Mouse (Mus musculus) common myeloid progenitor, adult 5-6 weeks (primary cell): ENCODE results near the gene Sdsl. TPM values are rescaled to one million over a fixed set of nuclear protein-coding genes. Genes with fewer than 3 reads are reported as not detected.

Experiments
- ATAC-seq: replicated peaks from 2 replicates; pipeline ENCODE4 v1.8.0; 2016; ENCODE audit warnings: low read depth, mild to moderate bottlenecking, moderate TSS enrichment, inconsistent platforms; ENCODE audit not compliant: poor library complexity, severe bottlenecking
- total RNA-seq: library from RNA; stranded (forward); fragments of 200-1000, 187-1606 nt; gene quantifications from 2 replicates; pipeline ENCODE4 v1.2.3, GENCODE M21; 2017

The Sdsl gene
- total RNA-seq, 1 experiment from 2014 or later, result 27.1 TPM

DNA sequence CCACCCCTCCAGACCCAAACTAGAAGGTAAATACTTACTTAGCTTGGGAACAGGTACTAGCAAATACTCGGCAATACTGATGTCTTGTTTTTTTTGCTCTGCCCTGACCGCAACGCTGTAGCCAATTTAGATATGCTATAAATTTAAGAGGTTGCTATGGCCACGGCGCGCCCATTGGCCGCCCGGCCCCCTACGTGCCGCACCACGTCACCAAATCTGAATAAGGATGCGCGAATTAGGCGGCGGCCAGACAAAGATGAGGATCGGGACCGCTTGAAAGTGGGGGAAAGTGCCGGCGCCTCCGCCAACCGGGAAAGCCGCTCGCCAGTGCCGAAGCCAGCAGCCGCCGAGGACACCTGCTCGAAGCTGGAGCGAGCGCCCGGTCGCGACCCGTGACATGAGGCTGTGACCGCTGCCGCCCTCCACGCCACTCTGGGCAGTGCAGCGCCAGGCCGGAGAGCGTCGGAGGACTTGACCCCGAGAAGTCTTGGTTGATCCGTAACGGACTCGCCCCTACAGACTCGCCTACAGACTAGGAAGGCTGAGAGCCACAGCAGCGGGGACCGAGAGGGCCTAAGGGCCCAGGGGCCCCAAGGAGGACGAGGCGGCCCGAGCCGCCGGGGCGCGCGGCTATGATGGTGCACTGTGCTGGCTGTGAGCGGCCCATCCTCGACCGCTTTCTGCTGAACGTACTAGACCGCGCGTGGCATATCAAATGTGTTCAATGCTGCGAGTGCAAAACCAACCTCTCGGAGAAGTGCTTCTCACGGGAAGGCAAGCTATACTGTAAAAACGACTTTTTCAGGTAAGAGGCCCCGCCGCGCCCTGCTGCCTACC, 40.7 kb downstream of the Sdsl start, which contains the start of gene Lhx5:
Gene Lhx5 (plus strand): TSS at position 51 of the 837 bp plus-strand sequence.
- 0 out of 2 replicates have a peak, but pooled peaks have one; percentile 24 for ATAC-seq

DNA sequence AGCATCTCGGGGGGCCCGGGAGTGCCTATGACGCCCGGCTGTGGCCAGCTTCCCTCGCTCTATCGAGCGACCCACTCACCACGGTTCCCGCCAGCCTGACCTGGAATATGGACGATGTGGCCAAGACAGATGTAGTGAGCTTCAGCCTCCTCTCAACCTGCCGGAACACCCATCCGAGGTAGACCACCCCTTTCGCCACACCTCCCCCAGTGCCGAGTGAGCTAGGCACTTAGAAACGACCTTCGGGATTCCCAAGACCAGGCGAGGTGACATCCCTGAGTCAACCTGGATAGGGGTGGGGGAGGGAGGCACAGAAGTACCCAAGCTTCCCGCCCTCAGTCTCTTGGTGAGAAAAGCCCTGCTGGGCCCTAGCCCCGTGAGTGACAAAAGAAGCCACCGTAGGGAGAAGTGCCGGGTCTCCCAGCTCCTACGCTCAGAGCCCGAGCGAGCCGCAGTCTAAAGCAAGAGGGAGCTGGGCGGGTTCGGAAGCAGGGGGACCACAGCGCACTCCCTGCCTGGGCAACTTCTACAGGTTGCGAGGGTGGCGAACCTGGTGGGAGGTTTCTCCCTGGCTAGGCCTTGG, 41.5 kb downstream of the Sdsl start:
- no peak for ATAC-seq

DNA sequence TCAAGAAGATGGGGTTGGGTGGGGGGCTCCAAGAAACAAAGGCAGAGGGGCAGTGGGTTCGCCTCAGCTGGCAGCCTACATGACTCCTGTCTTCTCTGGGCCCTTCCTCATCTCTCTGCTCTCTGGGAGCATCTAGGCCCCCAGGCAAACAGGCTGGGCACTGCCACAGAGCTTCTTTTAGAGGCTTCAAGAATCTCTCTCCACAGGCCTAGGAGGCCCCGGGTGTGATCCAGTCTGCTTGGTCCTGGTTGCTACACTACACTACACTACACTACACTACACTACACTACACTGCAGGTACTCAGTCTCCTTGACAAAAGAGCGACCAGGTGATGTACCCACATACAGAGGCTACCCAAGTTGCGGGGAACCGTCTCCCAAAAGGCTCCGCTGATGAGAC, 42.9 kb downstream of the Sdsl start:
- ATAC-seq, result no peak

DNA sequence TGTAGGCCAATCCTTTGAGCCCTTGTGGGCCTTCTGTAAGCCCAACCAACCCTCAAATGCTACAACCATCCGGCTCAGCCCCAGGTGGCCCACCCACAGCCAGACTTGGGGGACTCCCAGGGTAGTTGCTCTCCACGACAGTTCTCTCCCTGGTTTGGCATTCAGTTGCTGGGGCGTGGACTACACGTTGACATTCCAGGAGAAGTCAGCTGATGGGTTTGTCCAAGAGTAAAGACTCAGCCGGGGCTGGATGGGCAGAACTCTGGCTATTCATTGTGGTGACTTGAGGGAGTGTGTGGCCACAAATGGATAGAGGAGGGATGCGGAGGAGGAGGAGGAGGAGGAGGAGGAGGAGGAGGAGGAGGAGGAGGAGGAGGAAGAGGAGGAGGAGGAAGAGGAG, 43.6 kb downstream of the Sdsl start:
- ATAC-seq, result no peak

DNA sequence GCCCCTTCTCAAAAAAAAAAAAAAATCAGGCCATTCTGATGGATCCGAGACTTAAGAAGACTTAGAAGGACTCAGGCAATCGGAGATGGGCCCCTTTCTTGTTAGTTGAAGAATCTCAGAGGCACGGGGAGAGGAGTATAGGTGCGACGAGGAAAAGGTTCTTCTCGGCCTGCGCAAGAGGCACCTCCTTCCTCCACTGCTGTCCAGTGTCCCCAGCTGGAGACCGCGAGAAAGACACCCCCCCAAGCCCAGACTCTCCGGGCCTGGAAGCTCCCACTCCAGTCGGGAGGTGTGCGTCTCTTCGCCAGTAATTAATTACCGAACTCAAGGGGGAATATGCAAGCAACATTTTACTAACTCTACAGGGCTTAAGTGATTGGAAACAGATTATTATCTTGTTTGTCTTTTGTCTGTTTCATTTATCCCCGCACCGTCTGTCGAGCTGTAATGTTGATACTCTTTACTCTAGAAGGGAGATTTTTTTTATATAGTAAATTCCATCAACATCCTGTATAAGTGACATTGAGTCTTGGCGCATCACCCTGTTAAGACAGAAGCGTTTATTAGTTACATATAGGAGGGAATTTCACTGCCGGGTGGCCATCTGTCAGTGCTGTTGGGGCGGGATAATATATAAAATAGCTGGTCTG, 44.3 kb downstream of the Sdsl start:
- ATAC-seq, result no peak

DNA sequence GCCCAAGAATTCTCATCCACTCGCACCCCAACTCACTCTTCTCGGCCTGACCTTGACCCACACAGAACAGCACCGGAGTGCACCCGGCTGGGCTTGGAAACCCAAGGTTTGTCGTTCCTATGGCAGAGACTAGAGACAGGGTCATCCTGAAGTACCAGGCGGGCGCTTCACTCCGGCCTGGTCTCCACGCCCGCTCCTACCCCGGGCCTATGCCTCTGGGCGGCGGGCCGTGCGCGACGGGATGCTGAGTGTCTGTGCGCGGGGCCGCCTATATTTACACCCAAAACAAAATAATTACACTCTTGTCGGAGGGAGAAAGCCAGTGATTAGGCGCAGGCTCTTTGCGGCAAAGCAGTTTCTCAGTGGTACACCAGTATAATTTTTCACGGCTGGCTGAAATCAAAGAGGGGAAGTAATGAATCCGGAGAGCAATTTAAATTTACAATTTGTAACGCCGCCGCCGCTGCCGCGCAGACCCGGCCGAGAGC, 45.1 kb downstream of the Sdsl start:
- no peak for ATAC-seq

DNA sequence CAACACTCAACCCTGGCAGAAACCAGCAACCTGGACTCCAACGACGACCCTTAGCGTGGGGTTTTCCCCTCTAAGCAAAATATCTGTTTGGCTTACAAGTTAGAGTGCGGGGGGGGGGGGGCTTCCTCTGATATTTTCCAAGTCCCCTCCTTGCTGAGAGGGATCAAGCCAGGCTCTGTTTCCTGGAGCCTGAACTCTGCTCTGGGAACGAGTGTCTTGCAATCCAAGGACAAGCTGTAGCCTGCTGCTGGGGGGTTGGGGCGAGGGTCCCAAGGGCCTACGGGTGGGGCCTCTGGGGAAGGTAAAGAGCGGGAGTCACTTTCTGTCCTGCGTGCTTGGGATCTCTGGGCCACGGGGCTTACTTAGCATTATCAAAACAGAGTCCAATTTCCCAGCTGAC, 46.0 kb downstream of the Sdsl start:
- no peak for ATAC-seq

DNA sequence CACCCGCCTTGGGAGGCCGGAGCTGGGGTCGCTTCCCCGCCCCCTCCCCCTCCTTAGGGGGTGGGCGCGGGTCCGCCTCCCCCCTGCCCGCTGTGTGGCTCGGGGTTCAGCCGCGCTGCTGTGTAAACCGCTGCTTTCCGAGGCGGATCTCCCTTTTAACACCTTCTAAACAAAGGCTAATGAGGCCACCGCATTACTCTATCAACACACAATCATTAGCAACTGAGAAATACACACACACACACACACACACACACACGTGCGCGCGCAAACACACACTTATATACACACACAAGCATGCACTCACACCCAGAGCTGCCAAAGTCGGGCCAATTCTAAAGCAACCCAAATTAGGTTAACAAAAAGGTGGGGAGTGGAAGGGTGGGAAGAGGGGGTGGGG, 46.9 kb downstream of the Sdsl start:
- no peak for ATAC-seq

DNA sequence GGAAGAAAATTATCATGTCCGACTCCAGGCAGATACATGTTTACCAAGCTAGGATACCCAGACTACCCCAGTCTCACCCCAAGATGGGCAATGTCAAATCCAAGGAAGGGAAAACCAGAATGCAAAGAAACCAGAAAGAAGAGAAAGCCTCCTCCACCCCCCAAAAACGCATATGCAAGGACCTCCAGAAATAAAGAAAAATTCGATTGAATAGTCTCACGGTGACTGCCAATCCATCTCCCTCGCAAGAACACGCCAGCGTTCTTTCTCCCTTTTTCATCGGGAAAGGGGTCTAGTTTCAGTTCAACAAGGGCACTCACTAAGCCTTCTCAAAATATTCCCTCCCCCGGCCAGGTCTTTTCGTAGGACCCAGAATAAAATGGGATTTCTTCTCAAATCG, 48.0 kb downstream of the Sdsl start:
- ATAC-seq, result no peak

DNA sequence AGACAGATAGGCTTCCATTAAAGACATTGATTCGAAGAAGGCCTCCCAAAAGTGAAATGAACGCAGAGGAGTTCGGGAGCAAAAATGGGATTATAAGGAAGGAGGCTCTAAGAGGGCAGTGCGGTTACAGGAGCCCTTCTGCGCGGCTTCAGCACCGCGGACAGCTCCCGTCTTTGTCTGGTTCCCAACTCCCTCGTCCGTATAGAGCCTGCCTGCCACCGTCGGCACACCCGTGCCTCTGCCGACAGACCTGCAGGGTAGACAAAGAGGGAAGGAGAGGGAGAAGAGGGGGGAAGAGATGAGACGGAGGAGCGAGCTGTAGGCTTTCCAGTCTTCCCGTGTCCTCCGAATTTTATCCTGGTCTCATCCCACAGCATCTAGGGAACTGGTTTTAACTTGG, 48.6 kb downstream of the Sdsl start:
- peak; percentile 95 for ATAC-seq

DNA sequence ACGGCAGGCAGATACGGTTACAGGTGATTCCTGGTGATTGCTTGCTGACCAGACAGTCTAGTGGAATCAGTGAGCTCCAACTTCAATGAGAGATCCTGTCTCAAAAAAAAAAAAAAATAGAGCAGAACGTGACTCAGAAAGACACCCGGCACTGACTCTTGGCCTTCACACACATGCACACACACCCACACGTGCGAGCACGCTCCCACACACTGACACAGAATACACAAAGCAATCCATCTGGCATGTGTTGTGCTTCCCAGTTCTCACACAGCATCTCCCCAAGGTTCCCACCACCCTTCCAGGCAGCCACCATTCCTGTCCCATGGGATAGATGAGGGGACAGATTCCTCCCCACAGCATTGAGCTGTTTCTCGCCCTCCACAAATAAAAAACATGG, 52.5 kb downstream of the Sdsl start:
- ATAC-seq, result no peak

DNA sequence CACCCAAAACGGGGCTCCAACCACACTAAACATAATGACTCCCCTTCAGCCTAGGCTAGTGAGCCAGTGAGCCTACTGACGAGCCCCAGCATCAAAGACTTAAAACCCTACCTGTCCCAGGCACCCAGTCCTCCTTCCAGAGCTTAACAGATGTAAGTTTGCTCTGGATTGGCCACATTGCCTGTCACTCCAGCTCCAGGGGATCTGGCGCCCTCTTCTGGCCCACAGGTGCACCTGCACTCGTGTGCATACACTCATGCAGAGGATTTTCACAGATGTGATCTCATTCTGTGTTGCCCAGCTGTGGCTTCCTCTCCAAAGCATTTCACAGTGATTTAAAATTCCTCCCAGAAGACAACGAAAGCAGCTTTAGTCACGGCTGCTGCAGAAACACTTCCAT, 59.2 kb downstream of the Sdsl start:
- no peak for ATAC-seq

DNA sequence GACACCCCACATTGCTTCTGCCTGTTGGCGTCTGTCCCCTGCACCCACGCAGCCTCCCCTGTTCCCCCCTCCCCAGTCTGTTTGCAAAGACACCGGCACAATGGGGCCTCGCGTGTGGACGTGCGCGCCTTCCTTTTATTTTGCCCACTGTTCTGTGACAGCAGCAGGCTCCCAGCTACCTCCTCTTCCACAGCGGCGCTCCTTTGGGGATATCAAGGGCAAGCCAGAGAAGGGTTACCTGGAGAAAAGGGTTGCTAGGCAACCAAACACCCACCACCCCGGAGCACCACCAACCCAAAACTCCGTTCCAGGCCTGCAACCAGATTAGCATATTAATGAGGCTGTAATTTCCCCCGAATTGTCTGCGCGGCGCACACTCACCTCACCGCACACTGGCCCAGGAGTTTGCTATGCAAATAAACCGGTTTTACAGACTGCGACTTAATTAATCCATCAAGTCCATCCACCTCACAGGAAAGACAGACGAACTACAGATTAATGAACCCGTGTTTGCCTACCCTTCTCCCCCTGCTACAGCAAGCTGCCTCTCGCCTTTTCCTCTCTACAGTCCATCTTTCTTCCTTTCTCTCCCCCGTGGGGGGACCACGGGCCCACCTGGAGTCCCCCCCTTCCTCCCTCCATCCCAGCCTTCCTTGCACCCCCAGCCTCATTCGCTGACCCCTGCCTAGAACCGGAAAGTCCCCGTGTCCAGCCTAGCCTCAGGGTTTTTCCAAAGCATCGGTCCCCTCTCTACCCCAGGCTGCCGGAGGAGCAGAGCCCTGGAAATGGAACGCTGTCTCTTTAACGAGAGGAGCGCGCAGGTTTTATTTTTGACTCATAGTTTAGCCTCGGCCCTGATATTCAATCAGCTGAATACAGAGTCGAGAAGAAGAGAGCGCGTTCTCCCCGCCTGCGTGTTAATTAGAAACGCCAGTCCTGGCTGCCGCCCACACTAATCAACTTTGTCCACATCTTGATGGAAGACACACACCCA, 62.9 kb downstream of the Sdsl start:
- no peak for ATAC-seq

DNA sequence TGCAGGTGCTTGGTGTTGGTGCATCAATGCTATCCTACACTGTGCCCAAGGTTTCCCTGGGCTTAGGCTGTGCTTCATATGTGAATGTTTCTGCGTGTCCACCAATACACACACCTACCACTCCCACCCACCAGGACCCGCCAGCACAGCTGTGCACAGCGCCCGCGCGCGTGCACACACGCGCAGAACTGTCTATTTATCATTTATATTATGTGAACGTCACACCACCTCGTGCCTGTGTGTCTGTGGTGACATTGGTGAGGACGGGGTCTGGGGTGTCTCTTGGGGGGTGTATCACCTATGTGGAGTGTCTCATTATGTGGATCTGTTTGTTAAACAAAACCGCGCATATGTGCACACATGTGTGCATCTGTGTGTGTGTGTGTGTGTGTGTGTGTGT, 63.7 kb downstream of the Sdsl start:
- ATAC-seq, result no peak

Other genes with a start within 250 kb of the Sdsl start
- not detected in 2 replicates for gene Lhx5, start 41.1 kb downstream of the Sdsl start, total RNA-seq
- not detected in 2 replicates for gene Sds, start 3.7 kb upstream of the Sdsl start, total RNA-seq
- 5.0 and 7.7 TPM in 2 replicates for gene Plbd2, start 30.8 kb upstream of the Sdsl start, total RNA-seq
- gene Slc8b1, start 38.4 kb upstream of the Sdsl start, total RNA-seq, result 4.5 and 4.9 TPM in 2 replicates
- gene Tpcn1, start 115.9 kb upstream of the Sdsl start, total RNA-seq, result 15.2 and 18.1 TPM in 2 replicates
- gene Iqcd, start 116.2 kb upstream of the Sdsl start, total RNA-seq, result 0.96 and 0.97 TPM in 2 replicates
- gene Rita1, start 139.8 kb upstream of the Sdsl start, total RNA-seq, result 3.8 and 13.1 TPM in 2 replicates
- 36.0 and 41.7 TPM in 2 replicates for gene Ddx54, start 139.9 kb upstream of the Sdsl start, total RNA-seq
- not detected in 2 replicates for gene Cfap73, start 161.4 kb upstream of the Sdsl start, total RNA-seq
- gene Rasal1, start 176.0 kb upstream of the Sdsl start, total RNA-seq, result 1.0 and 1.1 TPM in 2 replicates
- not detected in 2 replicates for gene Dtx1, start 239.1 kb upstream of the Sdsl start, total RNA-seq